Mouse (Mus musculus): ENCODE results near the gene Zmynd10.

The Zmynd10 gene

DNA sequence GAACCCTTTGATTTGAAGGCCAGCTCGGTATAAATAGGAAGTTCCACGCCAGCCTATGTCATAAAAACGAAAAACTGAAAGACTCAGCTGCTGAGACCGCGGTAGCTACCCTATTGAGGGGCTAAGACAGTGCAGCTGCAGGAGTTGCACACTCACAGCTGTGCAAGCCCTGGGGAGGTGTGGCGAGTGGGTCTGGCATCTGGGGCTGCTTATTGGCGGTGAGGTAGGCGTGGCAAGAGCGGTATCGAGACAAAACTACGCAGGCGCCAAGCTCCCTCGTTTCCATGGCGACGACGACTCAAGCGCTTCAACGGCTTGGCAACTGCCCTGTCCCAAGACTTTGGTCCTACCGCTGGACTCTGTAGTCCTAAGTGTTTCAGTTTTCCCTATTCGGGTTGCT, at the start of gene Zmynd10:
Gene Zmynd10, plus strand, starts transcription at position 273 of the 400 bp plus-strand sequence.
- DNase-seq (ENCODE audit: low read depth, low spot score): no peak

DNA sequence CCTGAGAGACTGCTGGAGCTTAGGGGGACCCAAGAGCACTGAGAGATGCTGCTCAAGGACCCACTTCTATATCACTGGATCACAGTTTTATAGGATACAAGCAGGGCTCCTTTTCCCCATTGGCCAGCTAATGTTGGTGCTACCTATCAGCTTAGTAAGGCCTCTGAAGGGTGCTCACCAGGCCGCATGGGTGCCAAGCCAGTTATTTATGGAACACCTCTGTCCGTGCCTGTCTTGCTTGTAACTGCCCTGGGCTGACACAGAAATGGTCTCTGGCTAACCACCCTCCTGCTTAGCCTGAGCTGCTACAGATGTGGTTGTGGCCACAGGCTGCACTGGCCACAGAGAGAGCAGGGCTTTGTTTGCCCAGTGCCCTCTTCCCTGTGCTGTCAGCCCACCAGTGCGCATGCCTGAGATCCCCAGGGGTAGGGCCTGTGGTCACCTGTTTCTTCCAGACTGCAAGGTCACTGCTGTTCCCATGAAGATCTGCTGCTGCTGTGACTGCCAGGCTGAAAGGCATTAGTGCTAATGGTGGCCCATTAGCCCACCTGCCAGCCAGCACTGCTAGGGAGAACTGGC, 46.3 kb upstream of the Zmynd10 start:
- DNase-seq (ENCODE audit: low read depth, low spot score): no peak

DNA sequence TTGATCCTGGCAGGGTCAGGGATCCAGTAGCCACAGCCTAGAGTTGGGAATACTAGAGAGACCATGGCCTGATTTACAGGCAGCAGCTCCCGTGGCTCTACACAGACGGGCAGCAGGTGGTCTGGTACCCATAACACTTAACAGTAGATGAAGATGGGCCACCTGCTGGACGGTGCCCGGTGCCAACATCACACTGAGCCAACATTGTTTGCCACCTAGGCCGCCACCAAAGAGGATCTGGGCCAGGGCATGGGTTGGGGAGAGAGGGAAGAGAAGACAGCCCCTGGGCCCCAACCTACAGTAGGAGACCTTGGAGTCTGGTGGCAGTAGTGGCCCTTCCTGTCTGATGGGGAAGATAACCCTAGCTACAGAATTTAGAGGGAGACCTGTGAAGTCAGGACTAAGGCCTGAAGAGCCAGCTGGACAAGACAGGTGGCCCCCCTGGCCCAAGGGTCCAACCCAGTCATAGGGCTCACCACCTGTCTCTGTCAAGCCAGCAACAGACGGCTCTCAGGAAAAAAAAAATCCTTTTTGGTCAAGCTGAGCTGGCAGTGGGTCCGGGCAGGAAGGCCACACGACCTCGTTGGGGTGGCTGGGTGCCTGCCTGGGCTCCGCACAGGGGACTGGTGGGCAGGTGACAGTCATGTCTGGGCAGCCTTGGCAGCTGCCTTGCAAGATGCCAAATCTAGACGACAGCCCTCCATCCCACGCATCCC, 44.8 kb upstream of the Zmynd10 start:
- no peak for DNase-seq (ENCODE audit: low read depth, low spot score)

DNA sequence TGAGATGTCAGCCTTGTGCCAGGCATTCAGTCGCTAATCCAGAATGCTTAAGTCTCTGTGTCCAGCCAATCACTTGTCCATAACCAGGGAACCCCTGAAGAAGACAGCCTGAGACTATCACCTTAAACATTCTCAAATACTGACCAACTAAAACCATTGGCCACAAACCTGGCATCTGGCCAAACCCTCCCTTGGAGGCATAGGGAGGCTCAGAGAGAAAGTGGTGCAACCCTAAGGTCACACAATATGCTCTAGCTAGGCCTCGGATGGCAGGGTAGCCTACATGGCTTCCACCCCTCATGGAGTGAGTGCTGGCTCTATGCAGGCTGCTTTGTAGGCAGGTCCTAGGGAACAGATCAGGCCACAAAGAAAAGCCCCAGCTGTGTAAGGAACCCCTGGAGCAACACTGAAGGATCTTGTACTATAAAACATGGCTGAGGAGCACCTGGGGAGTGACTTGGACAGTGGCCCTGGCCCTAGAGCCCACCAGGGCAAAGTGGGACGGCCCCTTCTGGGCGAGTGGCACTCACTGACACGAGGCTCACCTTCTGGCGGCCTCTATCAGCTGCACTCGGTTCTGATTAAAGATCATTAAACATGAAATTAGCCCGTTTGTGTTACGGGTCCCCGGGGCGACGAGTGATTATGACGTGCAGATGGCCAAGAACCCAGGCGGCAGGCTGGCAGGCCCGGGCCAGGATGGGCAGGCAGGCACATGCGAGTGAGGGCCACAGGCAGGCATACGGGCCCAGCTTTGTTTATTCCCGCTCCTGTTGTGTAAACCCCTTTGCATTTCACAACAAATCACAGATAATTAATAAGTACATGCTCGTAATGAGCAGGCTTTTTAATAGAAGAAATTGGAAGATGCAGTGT, 42.2 kb upstream of the Zmynd10 start:
- no peak for DNase-seq (ENCODE audit: low read depth, low spot score)

DNA sequence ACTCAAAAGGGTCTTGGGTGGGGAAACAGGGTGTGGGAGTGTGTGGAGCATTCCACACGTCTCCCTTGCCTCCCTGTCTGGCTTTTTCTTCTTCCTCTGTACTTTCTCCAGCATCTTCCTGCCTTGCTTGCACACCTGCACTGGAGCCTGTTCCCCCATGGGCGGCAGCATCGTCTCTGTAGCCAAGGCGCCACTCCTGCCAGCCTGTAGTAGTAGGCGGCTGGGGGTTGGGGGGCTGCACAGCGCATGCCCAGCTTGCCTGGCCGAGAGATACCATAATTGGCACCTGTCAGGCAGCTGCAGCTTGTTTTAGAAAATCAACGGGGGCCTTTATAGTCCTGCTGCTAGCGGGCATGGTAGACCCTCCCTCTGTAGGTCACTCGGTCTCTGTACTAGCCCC, 38.8 kb upstream of the Zmynd10 start:
- DNase-seq (ENCODE audit: low read depth, low spot score): no peak

DNA sequence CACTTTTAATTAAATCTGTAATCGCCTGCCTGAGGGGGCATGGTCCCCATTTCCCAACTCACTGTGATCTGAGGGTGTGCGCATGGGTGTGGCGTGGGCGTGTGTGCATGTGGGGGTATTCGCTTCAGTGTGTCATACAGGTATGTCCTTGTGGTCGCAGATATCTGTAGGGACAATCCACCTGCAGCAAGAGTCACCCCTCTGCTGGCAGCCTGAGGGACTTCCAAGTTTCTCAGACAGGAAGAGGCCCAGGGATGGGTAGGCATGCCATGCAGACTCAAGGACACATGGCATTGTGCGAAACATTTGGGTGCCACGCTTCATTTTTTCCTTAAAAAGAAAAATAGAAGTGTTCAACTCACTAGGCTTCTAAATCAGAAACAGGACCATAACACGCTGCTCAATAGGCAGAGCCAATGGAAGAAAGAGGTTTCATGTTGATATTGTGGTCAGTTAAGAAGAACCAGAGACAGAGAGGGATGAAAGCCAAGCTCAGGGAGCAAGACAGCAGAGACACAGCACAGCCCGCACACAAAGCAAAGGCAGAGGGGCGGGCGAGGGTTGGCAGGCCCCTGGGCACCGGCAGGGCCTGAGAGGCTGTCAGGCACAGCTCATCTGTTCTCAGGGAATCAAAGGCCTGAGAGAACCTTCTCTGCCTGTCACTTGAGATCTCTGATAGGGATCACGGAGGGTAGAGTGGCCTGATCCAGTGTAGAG, 36.6 kb upstream of the Zmynd10 start:
- no peak for DNase-seq (ENCODE audit: low read depth, low spot score)

DNA sequence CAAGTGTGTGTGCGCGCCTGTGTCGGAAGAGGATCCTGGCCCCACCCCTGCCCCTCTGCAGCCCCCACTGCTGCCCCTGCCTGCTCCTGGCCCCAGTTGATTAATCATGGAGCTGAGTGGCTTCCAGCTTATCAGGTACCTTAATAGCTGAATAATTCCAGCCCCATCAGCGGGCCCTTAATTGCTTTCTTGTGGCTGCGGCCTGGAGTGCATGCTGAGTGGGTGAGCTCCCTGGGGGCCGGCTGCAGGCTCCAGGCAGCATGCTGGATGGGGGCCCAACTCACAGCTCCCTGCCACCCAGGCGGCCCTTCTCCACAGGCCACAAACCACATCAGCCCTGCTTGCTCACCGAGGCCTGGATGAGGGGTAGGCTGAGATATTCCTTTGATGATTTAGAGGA, 35.7 kb upstream of the Zmynd10 start:
- no peak for DNase-seq (ENCODE audit: low read depth, low spot score)

DNA sequence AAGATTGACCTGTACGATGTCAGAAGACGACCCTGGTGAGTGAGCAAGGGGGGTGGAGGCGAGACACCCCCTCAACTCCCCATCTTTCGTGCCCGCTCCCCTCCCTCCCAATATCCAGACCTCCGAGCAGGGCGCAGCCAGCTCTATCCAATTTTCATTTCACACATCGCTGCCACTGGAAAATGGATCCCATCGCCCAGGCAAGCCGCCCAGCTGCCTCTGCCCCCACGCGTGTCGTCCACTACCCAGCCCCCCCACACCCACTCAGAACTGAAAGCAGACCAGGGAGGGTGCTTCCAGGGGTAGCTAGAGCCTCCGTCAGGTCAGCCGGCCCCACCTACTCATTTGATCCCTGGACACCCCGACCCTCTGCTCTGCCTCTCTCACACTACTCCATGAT, 34.8 kb upstream of the Zmynd10 start:
- no peak for DNase-seq (ENCODE audit: low read depth, low spot score)

DNA sequence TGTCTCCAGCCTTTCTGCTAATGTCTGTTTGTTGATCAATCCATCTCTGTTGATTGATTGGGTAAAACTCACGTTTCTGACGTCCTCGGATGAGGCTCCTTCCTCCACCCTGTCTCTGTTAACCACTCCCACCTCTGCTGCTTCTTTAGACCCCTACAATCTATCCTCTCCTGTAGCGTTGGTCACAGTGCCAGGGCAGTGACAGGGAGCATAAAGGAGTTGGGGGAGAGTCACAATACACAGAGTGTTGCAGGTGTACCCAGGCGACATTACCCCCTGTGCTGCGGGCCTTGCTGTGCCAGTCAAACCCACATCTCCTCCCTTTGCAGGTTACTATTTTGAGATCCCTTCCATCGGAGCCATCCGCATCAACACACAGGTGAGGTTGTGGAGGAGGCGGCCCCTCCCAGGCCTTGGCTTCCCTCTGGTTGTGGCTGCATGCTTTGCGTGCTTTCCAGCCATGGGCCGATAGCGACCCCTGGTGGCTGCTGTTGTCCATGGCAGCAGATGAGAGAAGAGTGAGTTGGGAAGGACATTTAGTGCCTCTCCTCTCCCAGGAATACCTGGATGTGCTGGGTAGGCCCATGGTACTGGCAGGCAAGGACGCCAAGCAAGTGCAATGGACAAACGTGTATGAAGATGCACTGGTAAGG, 32.7 kb upstream of the Zmynd10 start:
- peak; percentile 48 for DNase-seq (ENCODE audit: low read depth, low spot score)

DNA sequence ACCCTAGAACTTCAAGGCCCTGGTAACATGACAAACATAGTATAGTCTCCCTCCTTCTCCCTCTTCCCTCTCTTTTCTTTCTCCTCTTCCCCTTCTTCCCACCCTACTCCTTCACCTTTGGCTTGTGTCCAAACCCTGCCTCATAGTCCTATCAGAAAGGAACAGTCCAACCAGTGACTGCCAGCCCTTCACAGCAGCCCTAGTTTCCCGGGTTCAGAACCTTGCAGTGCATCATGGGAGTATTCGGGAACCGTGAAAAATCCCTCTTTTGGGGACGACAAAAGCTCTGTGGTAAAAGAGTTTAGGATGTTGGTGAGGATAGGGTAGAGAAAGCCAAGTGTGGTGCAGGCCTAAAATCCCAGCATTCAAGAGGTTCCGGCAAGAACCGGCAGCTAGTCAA, 26.8 kb upstream of the Zmynd10 start:
- DNase-seq (ENCODE audit: low read depth, low spot score): no peak

DNA sequence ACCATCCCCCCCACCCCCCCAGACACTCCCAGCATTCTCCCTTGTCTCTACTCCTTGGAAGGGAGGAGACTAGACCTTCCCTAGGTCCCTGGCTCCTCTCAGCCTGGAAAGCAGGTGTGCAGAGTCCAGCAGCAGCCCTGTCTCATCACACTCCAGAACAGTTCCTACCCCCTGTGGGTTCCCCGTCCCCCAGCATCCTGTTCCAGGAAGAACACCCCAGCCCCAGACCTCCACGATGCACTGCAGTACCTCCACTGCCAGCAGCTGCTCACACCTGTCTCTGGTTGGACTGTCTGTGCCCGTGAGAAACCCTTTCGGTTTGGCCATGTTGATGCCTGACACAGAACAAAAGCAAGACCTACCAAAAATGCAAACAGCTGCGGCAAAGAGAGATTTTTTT, 25.9 kb upstream of the Zmynd10 start:
- DNase-seq (ENCODE audit: low read depth, low spot score): no peak

DNA sequence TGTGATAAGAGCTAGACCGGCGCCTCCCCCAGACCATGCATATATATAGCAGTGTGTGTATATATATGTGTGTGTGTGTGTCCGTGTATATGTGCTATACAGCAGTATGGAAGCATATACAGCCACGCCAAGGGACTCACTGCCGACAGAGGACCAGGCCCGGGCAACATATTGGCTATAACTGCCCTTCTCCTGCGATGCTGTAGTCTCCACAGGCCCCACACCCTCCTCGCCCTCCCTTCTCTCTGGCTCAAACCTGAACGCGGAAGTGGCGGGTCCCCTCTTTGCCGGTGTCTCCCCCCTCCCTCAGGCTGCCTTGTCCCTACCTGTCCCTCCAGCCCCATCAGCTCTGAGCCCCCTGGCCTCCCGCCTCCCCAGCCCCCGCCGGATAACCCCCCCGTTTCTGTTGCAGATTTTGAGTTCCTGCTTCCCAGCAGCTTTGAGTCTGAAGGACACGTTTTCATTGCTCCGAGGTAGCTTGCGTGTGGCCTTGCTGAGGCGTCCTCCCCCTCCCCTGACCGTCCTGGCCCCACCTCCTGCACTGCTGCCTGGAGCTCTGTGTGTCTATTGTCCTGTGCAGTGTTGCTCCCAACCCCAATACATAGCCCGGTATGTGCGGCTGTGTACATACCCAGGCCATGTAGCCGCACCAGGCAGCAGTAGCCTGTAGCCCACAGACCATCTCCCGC, 25.2 kb upstream of the Zmynd10 start:
- DNase-seq (ENCODE audit: low read depth, low spot score): no peak

DNA sequence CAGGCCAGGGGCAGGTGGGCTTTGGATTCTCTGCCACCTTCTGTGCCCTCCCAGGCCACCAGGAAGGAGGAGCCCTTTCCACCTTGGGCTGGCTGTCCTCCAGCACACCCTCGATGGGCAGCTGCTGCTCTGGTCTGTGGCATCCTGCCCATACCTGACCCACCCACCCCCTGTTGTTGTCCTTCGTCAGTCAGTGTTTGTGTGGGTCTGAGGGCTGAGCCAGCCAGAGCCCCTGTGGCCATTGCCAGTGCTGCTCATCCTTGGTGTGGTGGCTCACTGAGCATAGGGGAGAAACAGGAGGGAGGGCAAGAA, 24.7 kb upstream of the Zmynd10 start:
- DNase-seq (ENCODE audit: low read depth, low spot score): no peak

DNA sequence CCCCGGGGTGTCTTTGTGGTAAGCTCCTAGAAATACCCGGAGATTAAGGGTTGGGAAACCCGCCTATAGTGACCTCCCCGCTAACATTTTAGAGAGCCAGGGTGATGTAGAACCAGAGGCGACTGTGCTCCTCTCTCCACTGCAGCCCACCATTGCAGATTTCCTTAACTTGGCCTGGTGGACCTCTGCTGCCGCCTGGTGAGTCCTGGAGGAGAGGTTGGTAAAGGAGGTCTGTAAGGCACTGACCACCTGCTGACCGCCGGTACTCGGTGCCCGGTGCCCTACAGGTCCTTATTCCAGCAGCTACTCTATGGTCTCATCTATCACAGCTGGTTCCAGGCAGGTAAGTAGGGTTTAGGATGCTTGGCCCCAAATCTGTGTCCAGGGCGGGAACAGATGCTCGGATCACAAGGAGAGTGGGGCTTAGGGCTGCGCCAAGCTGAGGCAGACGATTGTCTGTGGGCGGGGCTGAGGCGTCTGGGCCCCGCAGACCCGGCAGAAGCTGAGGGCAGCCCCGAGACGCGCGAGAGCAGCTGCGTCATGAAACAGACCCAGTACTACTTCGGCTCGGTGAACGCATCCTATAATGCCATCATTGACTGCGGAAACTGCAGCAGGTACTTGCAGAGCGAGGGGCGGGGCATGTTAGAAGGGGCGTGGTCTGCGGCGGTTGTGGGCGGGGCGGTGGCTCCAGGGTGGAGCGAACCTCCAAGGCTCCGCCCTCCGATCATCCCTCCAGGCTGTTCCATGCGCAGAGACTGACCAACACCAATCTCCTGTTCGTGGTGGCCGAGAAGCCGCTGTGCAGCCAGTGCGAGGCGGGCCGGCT, 20.7 kb upstream of the Zmynd10 start:
- DNase-seq (ENCODE audit: low read depth, low spot score): peak; percentile 58

DNA sequence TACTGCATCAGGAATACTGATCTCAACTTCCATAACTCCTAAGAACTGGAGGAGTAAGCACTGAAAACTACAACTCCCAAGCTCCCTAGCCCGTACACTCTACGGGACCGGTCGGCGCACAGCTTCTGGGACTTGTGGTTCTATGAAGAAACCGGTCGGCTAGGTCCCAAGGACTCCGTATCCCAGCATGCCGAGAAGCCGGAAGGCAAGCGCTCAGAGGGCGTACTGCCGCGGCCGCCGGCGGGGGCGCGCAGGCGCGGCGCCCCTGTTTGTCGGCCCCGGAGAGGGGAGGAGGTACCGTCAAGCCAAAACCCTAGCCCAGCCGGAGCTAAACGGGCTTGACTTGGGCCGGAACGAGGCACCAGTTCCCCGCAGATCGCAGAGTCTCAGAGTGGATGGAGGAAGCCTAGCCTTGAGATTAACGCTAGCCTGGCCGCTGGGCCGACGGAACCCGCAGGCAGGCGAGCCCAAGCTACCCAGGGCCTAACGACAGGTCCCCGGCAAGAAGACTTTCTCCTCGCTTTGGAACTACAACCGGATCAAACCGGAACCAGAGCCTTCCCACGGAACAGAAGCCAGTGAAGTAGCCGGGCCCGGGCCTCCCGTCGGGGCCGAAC, 13.2 kb upstream of the Zmynd10 start, which contains the start of gene Tmem115:
Gene Tmem115, plus strand, starts transcription at position 155 of the 617 bp plus-strand sequence.
- DNase-seq (ENCODE audit: low read depth, low spot score): peak; percentile 93

DNA sequence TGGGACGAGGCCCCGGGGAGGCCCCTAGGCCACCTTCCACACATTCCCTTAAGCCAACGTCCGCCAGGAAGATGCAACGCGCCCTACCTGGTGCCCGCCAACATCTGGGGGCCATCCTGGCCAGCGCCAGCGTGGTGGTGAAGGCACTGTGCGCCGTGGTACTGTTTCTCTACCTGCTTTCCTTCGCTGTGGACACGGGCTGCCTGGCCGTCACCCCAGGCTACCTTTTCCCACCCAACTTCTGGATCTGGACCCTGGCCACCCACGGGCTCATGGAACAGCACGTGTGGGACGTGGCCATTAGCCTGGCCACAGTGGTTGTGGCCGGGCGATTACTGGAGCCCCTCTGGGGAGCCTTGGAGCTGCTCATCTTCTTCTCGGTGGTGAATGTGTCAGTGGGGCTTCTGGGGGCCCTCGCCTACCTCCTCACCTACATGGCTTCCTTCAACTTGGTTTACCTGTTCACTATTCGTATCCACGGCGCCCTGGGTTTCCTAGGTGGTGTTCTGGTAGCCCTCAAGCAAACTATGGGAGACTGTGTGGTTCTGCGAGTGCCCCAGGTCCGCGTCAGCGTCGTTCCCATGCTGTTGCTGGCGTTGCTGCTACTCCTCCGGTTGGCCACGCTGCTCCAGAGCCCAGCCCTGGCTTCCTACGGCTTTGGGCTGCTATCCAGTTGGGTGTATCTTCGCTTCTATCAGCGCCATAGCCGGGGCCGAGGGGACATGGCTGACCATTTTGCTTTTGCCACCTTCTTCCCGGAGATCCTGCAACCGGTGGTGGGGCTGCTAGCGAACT, 12.5 kb upstream of the Zmynd10 start:
- no peak for DNase-seq (ENCODE audit: low read depth, low spot score)

DNA sequence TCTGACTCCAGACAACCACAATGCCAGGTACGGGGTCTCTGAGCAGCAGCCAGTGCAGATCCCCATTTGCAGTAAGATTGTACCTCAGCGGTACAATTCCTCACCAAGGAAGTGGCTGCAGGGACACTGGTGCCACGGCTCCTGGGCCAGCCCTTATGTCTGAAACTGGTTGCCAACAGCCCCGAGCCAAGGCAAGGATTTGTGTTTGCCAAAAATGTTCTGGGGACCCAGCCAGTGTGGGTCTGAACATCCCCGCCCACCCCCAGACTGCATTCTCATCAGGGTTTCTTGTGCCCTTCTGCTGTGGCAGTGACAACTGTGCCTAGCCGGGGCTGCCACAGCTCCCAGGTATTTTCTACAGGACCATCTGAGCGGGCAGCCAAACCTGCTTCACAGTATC, 8.9 kb upstream of the Zmynd10 start:
- no peak for DNase-seq (ENCODE audit: low read depth, low spot score)

DNA sequence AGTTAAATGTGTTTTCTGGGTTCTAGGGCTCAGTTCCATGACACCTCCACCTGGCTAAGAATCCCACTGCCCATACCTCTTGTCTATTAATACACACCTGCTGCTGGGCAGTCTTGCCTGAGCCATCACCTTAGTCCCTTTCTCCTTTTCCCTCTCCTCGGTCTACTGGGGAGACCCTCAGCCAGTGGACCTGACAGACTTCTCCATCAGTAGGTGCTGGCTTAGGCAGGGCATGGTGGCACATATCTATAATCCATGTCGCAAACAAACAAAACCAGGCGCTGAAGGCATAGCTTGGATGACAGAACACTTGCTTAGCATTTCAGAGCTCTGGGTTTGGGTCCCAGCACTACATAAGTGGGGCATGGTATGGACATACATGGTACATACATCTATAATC, 8.4 kb upstream of the Zmynd10 start:
- DNase-seq (ENCODE audit: low read depth, low spot score): no peak

DNA sequence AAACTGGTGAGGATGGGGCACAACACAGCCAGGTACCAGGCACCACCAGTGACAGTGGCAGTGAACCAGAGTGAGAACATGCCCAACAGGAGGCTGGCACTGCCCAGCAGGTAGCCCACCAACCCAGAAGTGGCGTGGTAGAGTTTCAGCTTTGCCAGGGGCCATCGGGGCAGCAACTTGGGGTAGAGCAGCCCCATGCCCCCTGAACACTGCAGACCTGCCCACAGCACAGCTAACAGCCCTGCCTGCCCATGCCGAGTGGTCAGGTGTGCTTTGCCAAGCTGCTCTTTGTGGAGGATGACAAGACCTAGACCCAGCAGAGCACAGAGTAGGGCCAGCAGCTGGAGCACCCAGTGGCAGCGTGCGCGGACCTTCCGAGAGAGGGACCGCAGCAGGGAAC, 7.2 kb upstream of the Zmynd10 start:
- DNase-seq (ENCODE audit: low read depth, low spot score): no peak
